Mouse (Mus musculus) cerebellum, adult 2 months (tissue): Measurements from ENCODE around the gene Scg5.

Experiments
- CTCF ChIP-seq: fragments of 200-500 bp; IDR thresholded peaks from 2 replicates; pipeline ENCODE4 v1.5.1; 2011; ENCODE audit warnings: low read depth, mild to moderate bottlenecking, control low read depth, low read length, moderate library complexity, borderline replicate concordance; ENCODE audit not compliant: insufficient read depth
- POLR2A ChIP-seq: fragments of 200-500 bp; IDR thresholded peaks from 2 replicates; pipeline ENCODE4 v1.6.1; 2011; ENCODE audit warnings: low read length, control low read depth, borderline replicate concordance; ENCODE audit not compliant: insufficient read depth

DNA sequence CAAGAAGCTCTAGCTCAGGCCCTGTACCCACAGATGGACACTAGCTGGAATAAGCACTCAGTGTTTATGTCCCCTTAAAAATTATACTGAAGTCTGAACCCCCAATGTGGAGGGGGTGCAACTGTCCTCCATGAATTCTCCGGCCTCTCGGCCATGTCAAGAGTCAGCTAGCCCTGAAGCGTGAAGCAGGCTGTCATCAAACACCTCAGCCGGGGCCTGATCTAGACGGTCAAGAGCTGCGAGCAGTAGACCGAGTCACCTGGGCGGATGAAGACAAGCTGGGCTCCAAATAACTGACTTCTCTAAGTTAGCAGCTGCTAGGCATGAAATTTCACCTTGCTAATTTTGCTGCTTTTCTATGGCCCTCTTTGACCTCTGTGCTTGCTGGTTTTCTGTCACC is 6.6 kb downstream of the Scg5 start:
- TF ChIP-seq CTCF (no peak), POLR2A (no peak)
